Mouse (Mus musculus): ENCODE results near the gene Zfp827. TPM values are rescaled to one million over a fixed set of nuclear protein-coding genes. Genes with fewer than 3 reads are reported as not detected.

Gene Zfp827
- polyA plus RNA-seq, 1 experiment from 2014 or later, result 5.2 TPM

DNA sequence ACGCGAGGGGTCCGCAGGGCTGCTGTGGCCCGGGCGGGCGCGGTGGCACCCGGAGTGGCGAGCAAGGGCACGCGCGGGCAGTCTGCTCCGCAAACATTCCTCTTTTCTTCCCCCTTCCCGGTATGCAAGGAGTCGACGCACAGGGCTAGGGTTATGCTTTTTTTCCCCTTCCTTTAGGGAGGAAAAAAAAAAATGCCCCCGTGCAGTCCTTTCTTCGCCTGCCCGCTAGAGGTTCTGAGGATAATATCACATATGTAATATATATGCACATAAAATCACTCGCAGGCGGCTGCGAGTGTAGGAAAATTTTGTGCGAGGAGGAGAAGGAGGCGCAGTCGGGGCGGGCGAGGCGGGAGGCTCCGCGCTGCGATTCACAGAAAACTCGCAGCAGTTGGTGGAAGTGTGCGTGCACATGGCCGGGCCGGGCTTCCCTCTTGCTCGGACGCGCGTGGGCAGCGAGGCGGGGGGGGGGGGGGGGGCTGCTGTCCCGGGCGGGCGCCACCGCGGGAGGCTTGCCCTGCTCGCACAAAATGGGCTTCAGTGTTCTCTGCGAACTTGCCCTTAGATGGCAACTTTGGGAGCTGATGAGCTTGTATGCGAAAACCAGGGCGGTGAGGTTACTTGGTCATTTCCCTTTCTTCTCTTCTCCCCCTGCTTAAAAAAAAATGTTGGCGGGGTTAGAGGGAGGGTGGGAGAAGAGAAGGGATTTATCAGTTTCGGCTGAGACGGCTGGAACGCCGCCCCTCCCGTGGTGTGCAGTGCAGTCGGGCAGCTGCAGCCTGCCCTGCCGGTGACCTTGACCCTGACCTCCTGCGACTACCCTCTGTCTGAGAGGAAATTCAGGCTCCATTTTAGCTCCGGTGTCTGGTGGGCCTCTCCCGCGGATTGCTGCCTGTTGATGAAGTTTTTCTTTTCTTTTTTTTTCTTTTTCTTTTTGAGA, 2.4 kb downstream of the Zfp827 start:
- H3K4me2 ChIP-seq (ENCODE audit: low read depth, low read length), result peak overlapping the region; percentile 83
- peak; percentile 32 for ATAC-seq
- WGBS, result 1% methylated on average over 56 of the region's 62 CpGs

DNA sequence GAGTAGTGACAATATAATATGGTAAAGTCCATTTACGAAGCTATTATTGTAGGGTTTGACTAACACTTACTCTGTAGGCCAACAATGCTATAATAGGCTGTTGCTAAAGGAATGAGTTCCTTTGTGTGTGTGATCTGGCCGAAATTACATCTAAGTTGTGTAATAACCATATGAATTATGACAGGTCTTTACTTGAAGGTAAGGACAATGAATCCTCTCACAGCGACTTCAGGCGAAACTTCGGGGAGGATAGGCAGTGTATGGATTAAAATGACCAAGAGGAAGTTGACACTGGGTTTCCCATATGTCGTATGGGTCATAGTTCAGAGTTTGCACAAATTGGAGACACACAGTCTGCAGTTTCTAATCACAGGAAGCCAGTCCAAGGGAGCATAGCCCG, 9.3 kb downstream of the Zfp827 start:
- Histone ChIP-seq H3K27ac (ENCODE audit: low read length) (no peak overlapping the region), H3K4me2 (ENCODE audit: low read depth, low read length) (no peak overlapping the region), H3K36me3 (ENCODE audit: control insufficient read depth, insufficient read depth, low read length) (no peaks in the 10 kb centered on the region), H3K4me1 (ENCODE audit: control insufficient read depth, insufficient read depth, low read length) (peaks cover 19% of the 10 kb centered on the region), H3K9me3 (ENCODE audit: control insufficient read depth, low read length) (no peaks in the 10 kb centered on the region), H3K9ac (ENCODE audit: low read depth, low read length) (no peak overlapping the region), H3K27me3 (replicated peaks; ENCODE audit: control insufficient read depth, insufficient read depth, low read length) (no peaks in the 10 kb centered on the region), H3K4me3 (ENCODE audit: low read length) (no peak overlapping the region)
- 70% methylated on average over 7 of the region's 7 CpGs for WGBS
- ATAC-seq, result peak; percentile 47

More for the DNA sequence above, 2.4 kb downstream of the Zfp827 start:
- Histone ChIP-seq H3K9me3 (ENCODE audit: control insufficient read depth, low read length) (no peaks in the 10 kb centered on the region), H3K4me3 (ENCODE audit: low read length) (peak overlapping the region; percentile 86), H3K27ac (ENCODE audit: low read length) (peak overlapping the region; percentile 100), H3K36me3 (ENCODE audit: control insufficient read depth, insufficient read depth, low read length) (no peaks in the 10 kb centered on the region), H3K27me3 (replicated peaks; ENCODE audit: control insufficient read depth, insufficient read depth, low read length) (no peaks in the 10 kb centered on the region), H3K9ac (ENCODE audit: low read depth, low read length) (peak overlapping the region; percentile 100), H3K4me1 (ENCODE audit: control insufficient read depth, insufficient read depth, low read length) (peaks cover 16% of the 10 kb centered on the region)

GRCm38 (mm10) chr8:79037991-79038390, 9.8 kb downstream of the Zfp827 start:
- no peak overlapping the region for H3K9ac ChIP-seq (ENCODE audit: low read depth, low read length)
- H3K27ac ChIP-seq (ENCODE audit: low read length), result no peak overlapping the region
- ATAC-seq, result no peak
- no peaks in the 10 kb centered on the region for H3K9me3 ChIP-seq (ENCODE audit: control insufficient read depth, low read length)
- H3K4me1 ChIP-seq (ENCODE audit: control insufficient read depth, insufficient read depth, low read length), result peaks cover 16% of the 10 kb centered on the region
- WGBS, result 89% methylated on average over 7 of the region's 7 CpGs
- no peaks in the 10 kb centered on the region for H3K27me3 ChIP-seq (replicated peaks; ENCODE audit: control insufficient read depth, insufficient read depth, low read length)
- H3K36me3 ChIP-seq (ENCODE audit: control insufficient read depth, insufficient read depth, low read length), result no peaks in the 10 kb centered on the region
- no peak overlapping the region for H3K4me2 ChIP-seq (ENCODE audit: low read depth, low read length)
- no peak overlapping the region for H3K4me3 ChIP-seq (ENCODE audit: low read length)

DNA sequence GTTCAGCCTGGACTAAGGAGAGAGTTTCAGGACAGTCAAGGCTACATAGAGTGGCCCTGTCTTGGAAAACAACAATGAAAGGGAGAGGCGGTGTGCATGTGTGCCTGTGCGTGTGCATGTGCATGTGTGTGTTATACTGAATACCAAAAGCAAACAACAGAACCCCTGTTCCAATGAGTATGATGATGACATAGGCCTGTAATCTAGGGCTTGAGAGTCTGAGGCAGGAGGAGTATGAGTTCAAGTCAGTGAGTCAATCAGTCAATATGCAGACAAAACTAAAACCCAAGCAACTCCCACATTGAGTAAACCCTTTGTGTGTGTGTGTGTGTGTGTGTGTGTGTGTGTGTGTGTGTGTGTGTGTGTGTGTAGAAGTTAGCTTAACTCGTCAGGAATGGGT, 13.2 kb downstream of the Zfp827 start:
- Histone ChIP-seq H3K27ac (ENCODE audit: low read length) (no peak overlapping the region), H3K36me3 (ENCODE audit: control insufficient read depth, insufficient read depth, low read length) (no peaks in the 10 kb centered on the region), H3K9ac (ENCODE audit: low read depth, low read length) (no peak overlapping the region), H3K4me3 (ENCODE audit: low read length) (no peak overlapping the region), H3K27me3 (replicated peaks; ENCODE audit: control insufficient read depth, insufficient read depth, low read length) (no peaks in the 10 kb centered on the region), H3K4me2 (ENCODE audit: low read depth, low read length) (no peak overlapping the region), H3K4me1 (ENCODE audit: control insufficient read depth, insufficient read depth, low read length) (peaks cover 9% of the 10 kb centered on the region), H3K9me3 (ENCODE audit: control insufficient read depth, low read length) (no peaks in the 10 kb centered on the region)
- WGBS, result 92% methylated on average over 3 of the region's 3 CpGs
- ATAC-seq, result no peak

DNA sequence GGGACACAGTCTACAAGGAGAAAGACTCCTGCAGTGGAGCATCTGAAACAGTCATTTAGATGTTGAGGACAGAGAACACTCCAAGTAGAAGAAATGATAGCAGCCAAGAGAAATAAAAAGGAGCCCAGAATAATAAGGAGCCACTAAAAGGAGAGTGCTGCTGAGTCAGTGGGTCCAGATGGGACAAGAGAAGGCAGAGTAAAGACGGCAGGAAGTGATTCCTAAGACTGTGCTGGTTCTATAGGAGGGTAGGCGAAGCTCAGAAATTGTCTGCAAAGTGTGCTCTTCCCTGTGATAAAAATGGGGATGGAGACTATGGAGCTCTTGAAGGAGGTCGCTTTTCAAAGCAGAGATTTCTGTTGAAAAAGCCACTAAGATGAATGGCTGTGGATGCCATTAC, 14.0 kb downstream of the Zfp827 start:
- H3K4me3 ChIP-seq (ENCODE audit: low read length), result no peak overlapping the region
- peaks cover 6% of the 10 kb centered on the region; the same call in 1 of the 2 replicates for H3K4me1 ChIP-seq (ENCODE audit: control insufficient read depth, insufficient read depth, low read length)
- ATAC-seq, result no peak
- no peaks in the 10 kb centered on the region for H3K27me3 ChIP-seq (replicated peaks; ENCODE audit: control insufficient read depth, insufficient read depth, low read length)
- H3K9me3 ChIP-seq (ENCODE audit: control insufficient read depth, low read length), result no peaks in the 10 kb centered on the region
- no peak overlapping the region for H3K4me2 ChIP-seq (ENCODE audit: low read depth, low read length)
- 77% methylated on average over 3 of the region's 3 CpGs for WGBS
- H3K9ac ChIP-seq (ENCODE audit: low read depth, low read length), result no peak overlapping the region
- H3K36me3 ChIP-seq (ENCODE audit: control insufficient read depth, insufficient read depth, low read length), result no peaks in the 10 kb centered on the region
- H3K27ac ChIP-seq (ENCODE audit: low read length), result no peak overlapping the region

GRCm38 (mm10) chr8:79044673-79045072, 16.4 kb downstream of the Zfp827 start:
- no peak overlapping the region for H3K4me2 ChIP-seq (ENCODE audit: low read depth, low read length)
- H3K4me3 ChIP-seq (ENCODE audit: low read length), result no peak overlapping the region
- no peaks in the 10 kb centered on the region for H3K4me1 ChIP-seq (ENCODE audit: control insufficient read depth, insufficient read depth, low read length)
- no peaks in the 10 kb centered on the region for H3K36me3 ChIP-seq (ENCODE audit: control insufficient read depth, insufficient read depth, low read length)
- 93% methylated on average over 5 of the region's 5 CpGs for WGBS
- H3K27me3 ChIP-seq (replicated peaks; ENCODE audit: control insufficient read depth, insufficient read depth, low read length), result no peaks in the 10 kb centered on the region
- no peak overlapping the region for H3K27ac ChIP-seq (ENCODE audit: low read length)
- H3K9ac ChIP-seq (ENCODE audit: low read depth, low read length), result no peak overlapping the region
- H3K9me3 ChIP-seq (ENCODE audit: control insufficient read depth, low read length), result no peaks in the 10 kb centered on the region
- ATAC-seq, result no peak

GRCm38 (mm10) chr8:79046659-79047058, 18.4 kb downstream of the Zfp827 start:
- 85% methylated on average over 4 of the region's 4 CpGs for WGBS
- no peak overlapping the region for H3K9ac ChIP-seq (ENCODE audit: low read depth, low read length)
- no peak for ATAC-seq

GRCm38 (mm10) chr8:79048388-79049005, 20.3 kb downstream of the Zfp827 start:
- 86% methylated on average over 6 of the region's 6 CpGs for WGBS
- H3K4me2 ChIP-seq (ENCODE audit: low read depth, low read length), result no peak overlapping the region
- ATAC-seq, result no peak
- no peak overlapping the region for H3K9ac ChIP-seq (ENCODE audit: low read depth, low read length)
- no peaks in the 10 kb centered on the region for H3K27me3 ChIP-seq (replicated peaks; ENCODE audit: control insufficient read depth, insufficient read depth, low read length)
- no peak overlapping the region for H3K4me3 ChIP-seq (ENCODE audit: low read length)
- H3K4me1 ChIP-seq (ENCODE audit: control insufficient read depth, insufficient read depth, low read length), result no peaks in the 10 kb centered on the region
- no peaks in the 10 kb centered on the region for H3K9me3 ChIP-seq (ENCODE audit: control insufficient read depth, low read length)
- H3K27ac ChIP-seq (ENCODE audit: low read length), result no peak overlapping the region
- no peaks in the 10 kb centered on the region for H3K36me3 ChIP-seq (ENCODE audit: control insufficient read depth, insufficient read depth, low read length)

More at GRCm38 (mm10) chr8:79046659-79047058, 18.4 kb downstream of the Zfp827 start:
- no peak overlapping the region for H3K4me2 ChIP-seq (ENCODE audit: low read depth, low read length)
- H3K27ac ChIP-seq (ENCODE audit: low read length), result no peak overlapping the region
- no peaks in the 10 kb centered on the region for H3K36me3 ChIP-seq (ENCODE audit: control insufficient read depth, insufficient read depth, low read length)
- no peak overlapping the region for H3K4me3 ChIP-seq (ENCODE audit: low read length)
- no peaks in the 10 kb centered on the region for H3K9me3 ChIP-seq (ENCODE audit: control insufficient read depth, low read length)
- H3K4me1 ChIP-seq (ENCODE audit: control insufficient read depth, insufficient read depth, low read length), result no peaks in the 10 kb centered on the region
- no peaks in the 10 kb centered on the region for H3K27me3 ChIP-seq (replicated peaks; ENCODE audit: control insufficient read depth, insufficient read depth, low read length)

DNA sequence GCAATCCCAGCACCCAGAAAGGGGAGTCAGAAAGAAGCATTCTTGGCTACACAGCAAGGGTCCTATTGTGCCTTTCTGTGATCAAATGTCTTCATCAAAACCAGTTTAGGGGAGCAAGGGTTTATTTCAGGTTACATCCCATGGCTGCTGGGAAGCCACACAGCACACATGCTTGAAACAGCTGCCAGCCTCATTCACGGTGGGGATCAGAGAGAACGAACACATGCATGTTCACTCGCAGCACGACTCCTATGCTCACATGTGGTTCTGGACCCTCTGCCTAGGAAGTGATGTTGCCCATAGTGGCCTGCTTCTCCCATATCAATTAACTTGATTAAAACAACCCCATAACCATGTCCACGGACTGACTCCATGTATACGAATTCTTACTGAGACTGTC, 26.0 kb downstream of the Zfp827 start:
- H3K4me3 ChIP-seq (ENCODE audit: low read length), result no peak overlapping the region
- ATAC-seq, result no peak

More for the DNA sequence above, 26.0 kb downstream of the Zfp827 start:
- H3K27me3 ChIP-seq (replicated peaks; ENCODE audit: control insufficient read depth, insufficient read depth, low read length), result no peaks in the 10 kb centered on the region
- no peak overlapping the region for H3K4me2 ChIP-seq (ENCODE audit: low read depth, low read length)
- H3K9me3 ChIP-seq (ENCODE audit: control insufficient read depth, low read length), result no peaks in the 10 kb centered on the region
- no peaks in the 10 kb centered on the region for H3K36me3 ChIP-seq (ENCODE audit: control insufficient read depth, insufficient read depth, low read length)
- no peak overlapping the region for H3K27ac ChIP-seq (ENCODE audit: low read length)
- 90% methylated on average over 6 of the region's 6 CpGs for WGBS
- H3K9ac ChIP-seq (ENCODE audit: low read depth, low read length), result no peak overlapping the region
- H3K4me1 ChIP-seq (ENCODE audit: control insufficient read depth, insufficient read depth, low read length), result no peaks in the 10 kb centered on the region
